Mouse (Mus musculus): Measurements from ENCODE around the gene Abca7. TPM values are rescaled to one million over a fixed set of nuclear protein-coding genes. Genes with fewer than 3 reads are reported as not detected.

Abca7 gene
- total and polyA plus RNA-seq, 2 experiments from 2014 or later: 1.9 to 9.3 TPM

DNA sequence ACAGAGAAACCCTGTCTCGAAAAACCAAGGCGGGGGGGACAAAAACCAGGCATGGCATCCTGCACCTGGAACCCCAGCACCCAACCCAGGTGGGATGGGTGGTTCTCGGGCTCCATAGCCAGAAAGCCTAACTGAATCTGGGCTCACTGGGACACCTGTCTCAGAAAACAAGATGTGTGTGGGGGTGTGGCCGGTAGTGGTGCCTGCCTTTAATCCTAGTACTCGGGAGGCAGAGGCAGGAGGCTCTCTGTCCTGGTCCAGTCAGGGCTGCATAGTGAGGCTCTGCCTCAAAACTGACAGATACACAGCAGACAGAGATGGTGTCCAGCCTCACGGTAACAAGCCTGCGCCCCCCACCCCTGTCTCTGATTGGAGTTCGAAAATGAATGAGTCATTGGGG lies 26.5 kb downstream of the Abca7 start:
- H3K4me3 ChIP-seq (ENCODE audit: low read depth, low read length): no peak overlapping the region
- no peaks in the 10 kb centered on the region for H3K36me3 ChIP-seq (ENCODE audit: insufficient read depth, low read length)
- H3K9ac ChIP-seq (replicated peaks; ENCODE audit: low read length, poor library complexity, severe bottlenecking): no peak overlapping the region
- H3K4me2 ChIP-seq (ENCODE audit: low read depth, low read length, poor library complexity, severe bottlenecking): no peak overlapping the region
- TF ChIP-seq CTCF (IDR thresholded peaks at IDR 0.05): no peak
- H3K27ac ChIP-seq (ENCODE audit: low read depth, low read length): no peak overlapping the region
- DNase-seq (ENCODE audit: low spot score) (no peak), ATAC-seq (ENCODE audit: low FRiP score) (no peak)
- no peaks in the 10 kb centered on the region for H3K4me1 ChIP-seq (ENCODE audit: insufficient read depth, low read length)
- 95% methylated on average over 8 of the region's 8 CpGs for WGBS
- no peaks in the 10 kb centered on the region for H3K9me3 ChIP-seq (ENCODE audit: low read length)
- peaks cover 6% of the 10 kb centered on the region for H3K27me3 ChIP-seq (ENCODE audit: insufficient read depth, low read length)

DNA sequence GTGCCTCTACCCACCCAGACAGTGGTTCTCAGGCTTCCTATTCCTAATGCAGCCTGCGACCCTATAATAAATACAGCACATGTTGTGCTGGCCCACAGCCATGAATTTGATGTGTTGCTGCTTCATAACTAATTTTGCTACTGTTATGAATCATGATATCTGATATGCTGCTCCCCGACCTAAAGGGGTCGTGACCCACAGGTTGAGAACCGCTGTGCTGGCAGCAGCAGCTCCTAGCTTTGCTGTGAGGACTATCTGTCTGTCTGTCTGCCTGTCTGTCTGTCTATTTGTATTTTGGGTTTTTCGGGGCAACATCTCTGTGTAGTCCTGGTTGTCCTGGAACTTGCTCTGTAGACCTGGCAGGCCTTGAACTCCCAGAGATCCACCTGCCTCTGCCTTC lies 27.5 kb downstream of the Abca7 start:
- no peak for ATAC-seq (ENCODE audit: low FRiP score)
- 88% methylated on average over 5 of the region's 5 CpGs for WGBS

DNA sequence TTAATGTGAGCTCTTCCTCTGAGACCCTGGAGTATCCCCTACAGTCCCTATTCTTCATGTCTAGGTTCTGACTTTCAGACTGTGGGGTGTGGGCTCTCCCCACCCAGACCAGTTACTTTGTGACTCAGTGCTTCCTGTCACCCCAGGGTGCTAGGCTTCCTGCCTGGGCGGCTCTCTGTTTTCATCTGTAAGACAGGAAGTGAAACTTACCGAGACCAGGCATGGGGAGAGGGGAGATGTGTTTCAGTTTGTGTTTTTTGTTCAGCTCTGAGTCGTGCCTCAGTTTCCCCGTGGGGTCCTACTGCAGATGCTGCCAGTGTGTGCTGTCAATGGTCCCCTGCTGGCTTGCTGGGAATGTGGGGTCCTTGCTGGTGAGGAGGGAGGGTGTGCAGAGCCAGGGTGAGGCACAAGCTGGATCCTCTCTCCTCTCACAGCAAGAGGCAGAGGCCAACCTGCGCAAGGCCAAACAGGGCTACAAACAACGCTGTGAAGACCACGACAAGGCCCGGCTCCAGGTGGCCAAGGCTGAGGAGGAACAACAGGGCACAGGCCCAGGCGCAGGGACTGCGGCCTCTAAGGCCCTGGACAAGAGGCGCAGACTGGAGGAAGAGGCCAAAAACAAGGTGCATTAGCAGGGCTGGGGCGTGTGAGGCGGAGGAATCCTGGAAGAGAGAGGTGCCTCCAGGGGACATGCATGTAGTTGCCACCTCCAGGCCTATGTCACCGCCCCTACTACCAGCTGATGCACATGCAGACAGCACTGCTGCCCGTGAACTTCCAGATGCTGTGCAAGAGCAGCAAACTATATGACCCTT lies 28.1 kb downstream of the Abca7 start:
- Histone ChIP-seq H3K36me3 (ENCODE audit: insufficient read depth, low read length) (no peaks in the 10 kb centered on the region), H3K27ac (ENCODE audit: low read depth, low read length) (no peak overlapping the region), H3K4me3 (ENCODE audit: low read depth, low read length) (no peak overlapping the region), H3K4me2 (ENCODE audit: low read depth, low read length, poor library complexity, severe bottlenecking) (no peak overlapping the region), H3K4me1 (ENCODE audit: insufficient read depth, low read length) (no peaks in the 10 kb centered on the region), H3K9ac (replicated peaks; ENCODE audit: low read length, poor library complexity, severe bottlenecking) (no peak overlapping the region), H3K9me3 (ENCODE audit: low read length) (no peaks in the 10 kb centered on the region), H3K27me3 (ENCODE audit: insufficient read depth, low read length) (peaks cover 6% of the 10 kb centered on the region)
- no peak for TF ChIP-seq CTCF (IDR thresholded peaks at IDR 0.05)
- DNase-seq (ENCODE audit: low spot score) (no peak), ATAC-seq (ENCODE audit: low FRiP score) (no peak)
- WGBS: 81% methylated on average over 15 of the region's 15 CpGs

More for the DNA sequence above, 27.5 kb downstream of the Abca7 start:
- TF ChIP-seq CTCF (IDR thresholded peaks at IDR 0.05): no peak
- Histone ChIP-seq H3K27me3 (ENCODE audit: insufficient read depth, low read length) (peaks cover 6% of the 10 kb centered on the region), H3K9ac (replicated peaks; ENCODE audit: low read length, poor library complexity, severe bottlenecking) (no peak overlapping the region), H3K4me1 (ENCODE audit: insufficient read depth, low read length) (no peaks in the 10 kb centered on the region), H3K4me2 (ENCODE audit: low read depth, low read length, poor library complexity, severe bottlenecking) (no peak overlapping the region), H3K9me3 (ENCODE audit: low read length) (no peaks in the 10 kb centered on the region), H3K4me3 (ENCODE audit: low read depth, low read length) (no peak overlapping the region), H3K36me3 (ENCODE audit: insufficient read depth, low read length) (no peaks in the 10 kb centered on the region), H3K27ac (ENCODE audit: low read depth, low read length) (no peak overlapping the region)
- no peak for DNase-seq (ENCODE audit: low spot score)

DNA sequence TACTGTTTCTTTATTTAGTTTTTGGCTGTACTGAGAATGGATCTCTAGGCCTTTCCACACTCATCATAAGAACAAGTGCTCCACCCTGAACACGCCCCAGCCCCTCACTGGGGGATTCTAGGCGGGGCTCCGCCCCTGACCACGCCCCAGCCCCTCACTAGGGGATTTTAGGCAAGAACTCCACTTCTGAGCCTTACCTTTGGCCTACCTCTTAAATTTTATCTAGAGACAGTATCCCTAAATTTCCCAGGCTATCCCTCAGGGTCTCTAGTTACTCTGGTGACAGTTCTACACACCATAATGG lies 28.7 kb downstream of the Abca7 start:
- Histone ChIP-seq H3K9ac (replicated peaks; ENCODE audit: low read length, poor library complexity, severe bottlenecking) (no peak overlapping the region), H3K4me1 (ENCODE audit: insufficient read depth, low read length) (no peaks in the 10 kb centered on the region), H3K27ac (ENCODE audit: low read depth, low read length) (no peak overlapping the region), H3K4me3 (ENCODE audit: low read depth, low read length) (no peak overlapping the region), H3K9me3 (ENCODE audit: low read length) (no peaks in the 10 kb centered on the region), H3K4me2 (ENCODE audit: low read depth, low read length, poor library complexity, severe bottlenecking) (no peak overlapping the region), H3K36me3 (ENCODE audit: insufficient read depth, low read length) (no peaks in the 10 kb centered on the region), H3K27me3 (ENCODE audit: insufficient read depth, low read length) (no peaks in the 10 kb centered on the region; the same call in 1 of the 2 replicates)
- 60% methylated on average over 4 of the region's 4 CpGs for WGBS
- no peak for TF ChIP-seq CTCF (IDR thresholded peaks at IDR 0.05)
- DNase-seq (ENCODE audit: low spot score): no peak
- ATAC-seq (ENCODE audit: low FRiP score): no peak

DNA sequence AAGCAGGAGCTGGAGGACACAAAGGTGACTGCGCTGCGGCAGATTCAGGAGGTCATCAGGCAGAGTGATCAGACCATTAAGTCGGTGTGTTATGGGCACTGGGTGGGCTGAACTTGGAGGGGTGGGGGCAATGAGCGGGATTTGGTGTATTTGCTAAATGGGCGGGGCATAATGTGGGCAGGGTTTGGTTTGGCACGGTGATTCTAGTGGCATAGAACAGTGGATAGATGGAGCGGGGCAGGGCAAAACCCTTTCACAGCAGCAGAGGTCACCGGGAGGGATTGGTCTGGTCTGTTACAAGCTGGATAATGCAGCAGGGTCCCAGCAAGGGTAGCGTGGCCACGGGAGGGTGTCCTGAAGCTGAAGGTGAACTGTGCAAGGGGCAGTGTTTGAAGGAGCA lies 29.2 kb downstream of the Abca7 start:
- ATAC-seq (ENCODE audit: low FRiP score) (no peak), DNase-seq (ENCODE audit: low spot score) (no peak)
- TF ChIP-seq CTCF (IDR thresholded peaks at IDR 0.05): no peak

DNA sequence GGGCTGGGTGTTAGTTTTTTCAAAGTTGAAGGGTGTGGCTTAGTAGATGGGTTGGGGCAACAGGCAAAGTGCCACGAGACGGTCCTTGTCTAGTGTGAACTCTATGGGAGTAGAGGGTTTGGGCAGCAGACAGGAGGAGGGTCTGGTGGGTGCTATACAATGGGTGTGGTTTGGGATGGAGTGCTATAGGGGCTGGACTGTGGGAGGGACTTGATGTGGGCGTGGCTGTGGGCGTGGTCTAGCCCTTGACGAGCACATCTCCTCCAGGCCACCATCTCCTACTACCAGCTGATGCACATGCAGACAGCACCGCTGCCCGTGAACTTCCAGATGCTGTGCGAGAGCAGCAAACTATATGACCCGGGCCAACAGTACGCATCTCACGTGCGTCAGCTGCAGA lies 29.6 kb downstream of the Abca7 start:
- no peak overlapping the region for H3K4me2 ChIP-seq (ENCODE audit: low read depth, low read length, poor library complexity, severe bottlenecking)
- DNase-seq (ENCODE audit: low spot score) (no peak), ATAC-seq (ENCODE audit: low FRiP score) (no peak; the same call in 1 of the 2 replicates)
- no peaks in the 10 kb centered on the region for H3K9me3 ChIP-seq (ENCODE audit: low read length)
- H3K36me3 ChIP-seq (ENCODE audit: insufficient read depth, low read length): no peaks in the 10 kb centered on the region
- no peaks in the 10 kb centered on the region for H3K4me1 ChIP-seq (ENCODE audit: insufficient read depth, low read length)
- no peak overlapping the region for H3K27ac ChIP-seq (ENCODE audit: low read depth, low read length)
- 68% methylated on average over 12 of the region's 12 CpGs for WGBS
- TF ChIP-seq CTCF (IDR thresholded peaks at IDR 0.05): no peak
- H3K9ac ChIP-seq (replicated peaks; ENCODE audit: low read length, poor library complexity, severe bottlenecking): no peak overlapping the region
- H3K4me3 ChIP-seq (ENCODE audit: low read depth, low read length): no peak overlapping the region
- no peaks in the 10 kb centered on the region for H3K27me3 ChIP-seq (ENCODE audit: insufficient read depth, low read length)

More for the DNA sequence above, 29.2 kb downstream of the Abca7 start:
- Histone ChIP-seq H3K4me3 (ENCODE audit: low read depth, low read length) (no peak overlapping the region), H3K9me3 (ENCODE audit: low read length) (no peaks in the 10 kb centered on the region), H3K36me3 (ENCODE audit: insufficient read depth, low read length) (no peaks in the 10 kb centered on the region), H3K27me3 (ENCODE audit: insufficient read depth, low read length) (no peaks in the 10 kb centered on the region), H3K27ac (ENCODE audit: low read depth, low read length) (no peak overlapping the region), H3K4me2 (ENCODE audit: low read depth, low read length, poor library complexity, severe bottlenecking) (no peak overlapping the region), H3K4me1 (ENCODE audit: insufficient read depth, low read length) (no peaks in the 10 kb centered on the region), H3K9ac (replicated peaks; ENCODE audit: low read length, poor library complexity, severe bottlenecking) (no peak overlapping the region)
- WGBS: 82% methylated on average over 10 of the region's 10 CpGs

Data from midbrain, postnatal 0 days (tissue).